Mouse (Mus musculus) heart, adult 9 months (tissue): ENCODE data around the gene Acsm4.

Experiments used
- DNase-seq, 2 experiments: peaks; one replicate each; pipeline ENCODE4 v3.0.0; 2022; ENCODE audit warnings: low spot score in 2 of 2

Acsm4 gene

GRCm38 (mm10) chr7:119762166-119762697, 72.4 kb downstream of the Acsm4 start:
- DNase-seq = no peak
